In the genomic region with DNA sequence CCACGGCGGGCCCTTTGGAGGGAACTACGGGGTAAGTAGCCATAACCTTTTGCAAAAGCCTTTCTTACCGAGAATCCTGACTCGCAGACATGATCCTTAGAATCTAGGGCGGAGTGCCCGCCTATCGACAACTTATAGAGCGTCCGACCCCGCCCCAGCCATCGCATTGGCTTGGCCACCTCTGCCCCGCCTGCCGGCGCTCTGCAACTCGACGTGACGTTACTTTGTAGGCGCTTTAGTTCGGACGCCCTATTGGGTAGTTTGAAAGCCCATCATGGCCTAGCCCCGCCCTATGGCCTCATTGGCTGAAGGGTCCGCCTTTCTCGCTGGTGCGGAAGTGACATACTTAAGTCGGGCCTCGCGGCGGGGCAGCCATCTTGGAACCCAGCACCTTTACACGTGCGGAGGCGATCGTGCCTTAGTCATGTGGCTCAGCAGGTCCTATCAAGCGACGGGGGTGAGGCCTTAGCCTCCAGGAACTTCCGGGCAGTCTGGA, we compare ENCODE assay signal across 8 mouse cellular contexts. TPM values are rescaled to one million over a fixed set of nuclear protein-coding genes. Genes with fewer than 3 reads are reported as not detected.
A peak's percentile ranks its signal among the peaks of the same experiment; 100 is the strongest.
DNase-seq lines count a peak whose midpoint lies in the region; ATAC-seq and TF ChIP-seq lines count a peak whose summit lies in the region.

TSS of gene Eif4a1 (minus strand) at position 213 of the 496 bp plus-strand sequence.

- no peaks in the 10 kb centered on the region for H3K9me3 ChIP-seq in ES-E14 (ENCODE audit: control insufficient read depth, insufficient read depth, low read depth, low read length)
- H3K9me3 ChIP-seq in forebrain, embryonic 15.5 days = no peaks in the 10 kb centered on the region

- H3K4me2 ChIP-seq in forebrain, embryonic 15.5 days (replicated peaks) = peak within 1 kb of the TSS; percentile 72

- peak within 1 kb of the TSS; percentile 99 for H3K9ac ChIP-seq in ES-E14 (ENCODE audit: insufficient read depth, low read depth, low read length, poor library complexity, severe bottlenecking)
- H3K9ac ChIP-seq in forebrain, embryonic 15.5 days (replicated peaks) = peak within 1 kb of the TSS; percentile 99

- intact Hi-C loops in heart, postnatal 25 days (cut with DNase I) = no loop called here

- no peaks in the 10 kb centered on the region for H3K27me3 ChIP-seq in forebrain, embryonic 15.5 days

- under 1% methylated on average over 36 of the region's 36 CpGs for WGBS in forebrain, embryonic 15.5 days
- under 1% methylated on average over 36 of the region's 36 CpGs for WGBS in lung, adult 2 months

- peaks cover 2% of the 10 kb centered on the region in 2 experiments; a peak in 2 of 4 replicates for H3K4me1 ChIP-seq in ES-E14 (ENCODE audit: control insufficient read depth in 2 of 2, insufficient read depth in 2 of 2, low read length in 2 of 2, poor library complexity in 1 of 2)
- H3K4me1 ChIP-seq in forebrain, embryonic 15.5 days = peaks cover 33% of the 10 kb centered on the region
- H3K4me1 ChIP-seq in lung, adult 2 months (ENCODE audit: control insufficient read depth, insufficient read depth, low read length) = peaks cover 8% of the 10 kb centered on the region; the same call in 1 of the 2 replicates

- DNase-seq in ES-E14 (ENCODE audit: low read depth, low spot score) = peak; percentile 100
- peak; percentile 100 for DNase-seq in cerebellum, adult 11-12 months
- peak; percentile 100 for DNase-seq in heart, postnatal 25 days (ENCODE audit: low spot score)
- DNase-seq in layer of hippocampus, adult 18-20 months (ENCODE audit: low spot score in 2 of 2) = peak; percentile 100
- DNase-seq in lung, adult 2 months = peak; percentile 100
- DNase-seq in thymus, adult 18-20 months = peak; percentile 100

- TF ChIP-seq POLR2A in lung, adult 2 months (IDR thresholded peaks at IDR 0.05; ENCODE audit: borderline replicate concordance, extremely low read depth, low read depth, low read length) = peak; percentile 91

- peak within 1 kb of the TSS; percentile 97 for H3K27ac ChIP-seq in ES-E14 (ENCODE audit: insufficient read depth, low read depth, low read length, poor library complexity, severe bottlenecking)
- peak within 1 kb of the TSS; percentile 98 for H3K27ac ChIP-seq in forebrain, embryonic 15.5 days (replicated peaks)

- peak; percentile 97 for ATAC-seq in forebrain, embryonic 15.5 days (replicated peaks)
- peak; percentile 88 for ATAC-seq in neutrophil, adult 5-6 weeks (ENCODE audit: extremely low read depth, insufficient number of reproducible peaks, low FRiP score, poor library complexity, severe bottlenecking)

- TF ChIP-seq CTCF in lung, adult 2 months (IDR thresholded peaks at IDR 0.05; ENCODE audit: insufficient read depth, low read length) = no peak

- peaks cover 66% of the 10 kb centered on the region for H3K36me3 ChIP-seq in ES-E14 (ENCODE audit: control insufficient read depth, insufficient read depth, low read length, poor library complexity, severe bottlenecking)
- peaks cover 72% of the 10 kb centered on the region for H3K36me3 ChIP-seq in forebrain, embryonic 15.5 days

- H3K4me3 ChIP-seq in ES-E14 (ENCODE audit: insufficient read depth in 1 of 2, low read depth in 1 of 2, low read length in 2 of 2, poor library complexity in 1 of 2, severe bottlenecking in 1 of 2) = peak within 1 kb of the TSS; percentile 80 to 96
- H3K4me3 ChIP-seq in forebrain, embryonic 15.5 days = peak within 1 kb of the TSS; percentile 100
- H3K4me3 ChIP-seq in lung, adult 2 months (replicated peaks; ENCODE audit: extremely low read depth, low read depth, low read length) = peak within 1 kb of the TSS; percentile 94

- in situ Hi-C loops in ES-E14 (cut with MboI; ENCODE audit: low sequenced_read_pairs in 2 of 2, unreplicated experiment in 2 of 2) = no loop called here

TF ChIP-seq in ES-E14, 5 proteins besides CTCF, POLR2A, EP300 and RAD21:
- peak; percentile 93 for TF ChIP-seq CHD2 (IDR thresholded peaks at IDR 0.05; ENCODE audit: low read depth, low read length)
- peak; percentile 65 for TF ChIP-seq HCFC1 (IDR thresholded peaks at IDR 0.05; ENCODE audit: borderline replicate concordance, insufficient read depth, low read length)
- TF ChIP-seq ZNF384 (IDR thresholded peaks at IDR 0.05; ENCODE audit: low read depth, low read length) = no peak

RNA-seq across cellular contexts. Expression of gene Eif4a1, which starts in this region (rescaled TPM):
- total RNA-seq in ES-E14 (2012; rRNA removed) = 1,512 and 1,948 TPM in 2 replicates
- 547 and 583 TPM in 2 replicates for polyA plus RNA-seq in forebrain, embryonic 15.5 days (2015; fragmentation: Nextera tagmentation; extraction: Ambion mirVana)
- total RNA-seq in heart, postnatal 25 days (2021) = 100 to 1,000 TPM; 201 to 206 TPM
- 100 to 1,000 TPM; 325 to 357 TPM for total RNA-seq in layer of hippocampus, adult 18-20 months (2021)
- polyA plus RNA-seq in lung, adult 2 months (2012; rRNA removed) = 152 and 265 TPM in 2 replicates
- total RNA-seq in neutrophil, adult 5-6 weeks (2017) = 265 and 300 TPM in 2 replicates

Comparison
In these comparisons a context has a peak if more than half of its experiments do, and no peak if none do; other contexts are left out.
1. Peak in every context shown above with its lines: DNase-seq, ATAC-seq, H3K4me3 ChIP-seq and H3K27ac ChIP-seq.